Mouse (Mus musculus) G1E (cell line): ENCODE measurements around the gene Muc1. TPM values are rescaled to one million over a fixed set of nuclear protein-coding genes. Genes with fewer than 3 reads are reported as not detected.
A peak's percentile ranks its signal among the peaks of the same experiment; 100 is the strongest.

ENCODE experiments used
- ATAC-seq: 2 replicates; pipeline ENCODE4 v1.8.0; 2016; ENCODE audit warnings: mild to moderate bottlenecking; ENCODE audit not compliant: insufficient number of reproducible peaks, poor library complexity, low FRiP score, severe bottlenecking; ENCODE audit errors: extremely low read depth
- DNase-seq: peaks from one replicate; pipeline ENCODE4 v3.0.0; 2012; ENCODE audit warnings: low spot score
- H3K27me3 ChIP-seq: 2 replicates; pipeline ENCODE4 v1.6.1; 2012; ENCODE audit warnings: mild to moderate bottlenecking, low read length, inconsistent platforms; ENCODE audit not compliant: insufficient read depth
- H3K36me3 ChIP-seq: replicated peaks from 2 replicates; pipeline ENCODE3; 2012; ENCODE audit warnings: mild to moderate bottlenecking, inconsistent platforms
- H3K4me1 ChIP-seq: 2 replicates; pipeline ENCODE4 v1.6.1; 2012; ENCODE audit warnings: low read depth, low read length, inconsistent platforms, mixed read lengths; ENCODE audit not compliant: insufficient read depth
- H3K4me3 ChIP-seq: 2 replicates; pipeline ENCODE4 v1.5.1; 2012; ENCODE audit warnings: low read depth, mild to moderate bottlenecking, inconsistent platforms, low read length, moderate library complexity, mixed read lengths
- H3K9me3 ChIP-seq: replicated peaks from 2 replicates; pipeline ENCODE4 v1.6.1; 2012; ENCODE audit warnings: inconsistent platforms
- CTCF ChIP-seq: IDR thresholded peaks from 2 replicates; pipeline ENCODE4 v1.5.1; 2012; ENCODE audit warnings: low read depth, low read length, inconsistent platforms, mixed read lengths
- GATA1 ChIP-seq: IDR thresholded peaks from 2 replicates; pipeline ENCODE4 v1.6.1; 2012; ENCODE audit warnings: borderline replicate concordance, low read length, inconsistent platforms, mixed read lengths
- GATA2 ChIP-seq: IDR thresholded peaks from 2 replicates; pipeline ENCODE4 v1.6.1; 2012; ENCODE audit warnings: low read depth, low read length, inconsistent platforms, borderline replicate concordance
- POLR2AphosphoS5 ChIP-seq: IDR thresholded peaks from 2 replicates; pipeline ENCODE4 v1.6.1; 2012; ENCODE audit warnings: low read depth, low read length, inconsistent platforms; ENCODE audit not compliant: insufficient replicate concordance
- TAL1 ChIP-seq: conservative IDR thresholded peaks from 2 replicates; pipeline ENCODE4 v1.6.1; 2012; ENCODE audit warnings: low read depth, low read length, inconsistent platforms, mixed read lengths
- polyA plus RNA-seq: library from polyadenylated mRNA; stranded (reverse); fragments of >175 nt; gene quantifications from 2 replicates; pipeline ENCODE4 v1.2.3, GENCODE M21; 2012
- total RNA-seq, 2 experiments: library from RNA; stranded (forward) in 1 of 2; stranded (reverse) in 1 of 2; fragments of 200-1000 nt in 1 of 2; fragments of >200 nt in 1 of 2; fragmentation: Nextera tagmentation in 1 of 2; gene quantifications; 2 replicates each; pipeline ENCODE4 v1.2.3; 2014 to 2017

The Muc1 gene
- total and polyA plus RNA-seq, 3 experiments: 0.16 TPM; not detected in 2

- DNase-seq (no peak), ATAC-seq (no peak)
- H3K27me3 ChIP-seq: peaks cover 79% of the 10 kb centered on the region
- TF ChIP-seq CTCF: no peak
- no peaks in the 10 kb centered on the region for H3K36me3 ChIP-seq
- H3K4me1 ChIP-seq: peaks cover 30% of the 10 kb centered on the region
- H3K4me3 ChIP-seq: no peak overlapping the region
- no peaks in the 10 kb centered on the region for H3K9me3 ChIP-seq
These were observed 2.9 kb upstream of the Muc1 start for GRCm38 (mm10) chr3:89225918-89226317.

DNA sequence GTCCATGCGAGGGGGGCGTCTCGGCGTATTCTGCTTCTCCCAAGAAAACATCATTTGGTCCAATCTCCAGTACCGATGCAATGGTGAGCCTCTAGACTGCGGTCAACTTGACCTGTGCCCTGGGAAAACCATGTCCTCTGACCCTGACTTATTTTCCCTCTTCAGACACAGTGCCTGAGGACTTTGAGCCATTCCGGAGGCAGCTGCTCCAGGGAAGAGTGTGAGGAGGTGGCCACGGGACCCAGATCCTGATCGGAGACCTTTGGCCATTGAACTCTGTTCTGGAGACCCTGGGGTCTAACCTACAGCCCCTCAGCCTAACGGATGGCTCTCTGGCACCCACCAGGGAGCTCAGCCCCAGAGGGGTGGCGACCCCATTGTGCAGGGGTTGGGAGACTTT, 2.5 kb upstream of the Muc1 start:
- Histone ChIP-seq H3K4me1 (peaks cover 30% of the 10 kb centered on the region), H3K27me3 (peaks cover 80% of the 10 kb centered on the region), H3K4me3 (no peak overlapping the region), H3K9me3 (no peaks in the 10 kb centered on the region), H3K36me3 (no peaks in the 10 kb centered on the region)
- DNase-seq (no peak), ATAC-seq (no peak)
- TF ChIP-seq CTCF: no peak
- no peak for TF ChIP-seq GATA1
- no peak for TF ChIP-seq TAL1
- TF ChIP-seq GATA2: no peak
- TF ChIP-seq POLR2AphosphoS5: no peak

DNA sequence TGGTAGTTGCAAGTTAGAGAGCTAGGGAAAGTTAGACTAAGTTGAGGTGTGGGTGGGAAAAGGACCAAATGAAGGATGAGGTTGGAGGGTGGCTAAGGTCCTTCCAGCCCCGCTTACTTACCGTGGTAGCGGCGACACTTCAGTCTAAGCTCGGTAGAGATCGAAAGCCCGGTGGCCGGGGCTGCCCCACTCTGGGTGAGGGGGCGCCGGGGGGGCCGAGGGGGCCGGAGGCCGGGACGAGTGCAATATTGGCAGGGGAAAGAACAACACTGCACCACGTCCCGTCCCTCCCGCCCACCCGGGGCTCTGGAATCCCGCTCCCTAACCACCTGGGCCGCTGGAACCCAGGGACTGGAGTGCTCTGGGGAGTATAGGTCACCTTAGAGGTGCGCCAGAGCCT, 2.0 kb upstream of the Muc1 start, which contains the start of gene Mtx1:
Gene Mtx1 (minus strand): TSS at position 189 of the 400 bp plus-strand sequence.
- Histone ChIP-seq H3K9me3 (no peaks in the 10 kb centered on the region), H3K27me3 (peaks cover 85% of the 10 kb centered on the region), H3K4me3 (peak within 1 kb of the TSS; percentile 65; the same call in 1 of the 2 replicates), H3K36me3 (no peaks in the 10 kb centered on the region), H3K4me1 (peaks cover 30% of the 10 kb centered on the region)
- no peak for TF ChIP-seq POLR2AphosphoS5
- no peak for TF ChIP-seq CTCF
- TF ChIP-seq GATA1: no peak
- no peak for TF ChIP-seq TAL1
- TF ChIP-seq GATA2: no peak
- DNase-seq (no peak), ATAC-seq (no peak)

GRCm38 (mm10) chr3:89227307-89228179, 1.3 kb upstream of the Muc1 start:
- H3K4me1 ChIP-seq: peaks cover 33% of the 10 kb centered on the region
- H3K27me3 ChIP-seq: peaks cover 90% of the 10 kb centered on the region
- DNase-seq: peak; percentile 56
- no peaks in the 10 kb centered on the region for H3K9me3 ChIP-seq
- TF ChIP-seq CTCF: no peak
- no peak for TF ChIP-seq GATA1
- no peak for TF ChIP-seq TAL1
- no peak for TF ChIP-seq POLR2AphosphoS5
- no peak for TF ChIP-seq GATA2
- no peaks in the 10 kb centered on the region for H3K36me3 ChIP-seq
- peak overlapping the region; percentile 65; the same call in 1 of the 2 replicates for H3K4me3 ChIP-seq
- ATAC-seq: no peak

DNA sequence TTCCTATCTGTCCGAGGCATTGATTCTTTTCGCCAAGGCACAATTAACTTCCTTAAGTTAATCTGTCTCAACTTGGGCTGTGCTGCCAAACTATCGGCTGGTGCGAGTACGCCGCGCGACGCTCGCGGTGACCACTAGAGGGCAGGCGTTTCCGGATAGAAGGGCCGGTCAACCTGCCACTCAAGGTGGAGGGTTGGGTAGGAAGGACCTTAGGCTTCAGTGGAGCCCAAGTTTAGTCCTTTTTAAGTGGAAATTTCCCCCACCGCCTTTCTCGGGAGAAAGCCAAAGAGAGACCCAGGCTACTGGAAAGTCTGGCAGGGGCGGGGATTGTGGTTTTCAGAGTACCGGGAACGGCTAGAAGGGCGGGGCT, 692 bp upstream of the Muc1 start:
- Histone ChIP-seq H3K36me3 (no peaks in the 10 kb centered on the region), H3K4me3 (peak overlapping the region; percentile 65), H3K4me1 (peaks cover 39% of the 10 kb centered on the region), H3K27me3 (peaks cover 90% of the 10 kb centered on the region), H3K9me3 (no peaks in the 10 kb centered on the region)
- TF ChIP-seq TAL1 (no peak), GATA1 (no peak), CTCF (peak; percentile 94)
- ATAC-seq: peak; percentile 68
- DNase-seq: peak; percentile 89

- Histone ChIP-seq H3K4me1 (peaks cover 46% of the 10 kb centered on the region), H3K27me3 (peaks cover 90% of the 10 kb centered on the region), H3K4me3 (no peak overlapping the region), H3K36me3 (no peaks in the 10 kb centered on the region), H3K9me3 (no peaks in the 10 kb centered on the region)
- DNase-seq (no peak), ATAC-seq (no peak)
- TF ChIP-seq TAL1 (no peak), GATA2 (no peak), GATA1 (no peak), CTCF (no peak), POLR2AphosphoS5 (no peak)
These were observed 419 bp downstream of the Muc1 start for GRCm38 (mm10) chr3:89229276-89229675.
